In genomic region chr14:69443092-69443692, GRCm38 (mm10) we compare ENCODE assay signal across 14 mouse cellular contexts. TPM values are rescaled to one million over a fixed set of nuclear protein-coding genes. Genes with fewer than 3 reads are reported as not detected.
DNase-seq lines count a peak whose midpoint lies in the region; ATAC-seq lines count a peak whose summit lies in the region.
"Not testable (repeated sequence)": the region's sequence is repeated elsewhere in the genome, so short reads cannot be mapped to it uniquely, and the experiment has no call there.
"Had no signal": no experiment of that assay in that cellular context is flagged by ENCODE, and none has a peak within 500 bp of the region (broad histone marks: within the 10 kb centered on the region; RNA-seq: fewer than 3 reads in every experiment).

No protein-coding gene starts in this region.

- H3K27ac ChIP-seq in embryonic facial prominence, embryonic 12.5 days; forebrain, embryonic 12.5 days; heart, embryonic 15.5 days; intestine, embryonic 14.5 days (ENCODE audit: low read depth); kidney, embryonic 15.5 days; limb, embryonic 13.5 days; lung, embryonic 16.5 days (ENCODE audit: low read length); stomach, embryonic 14.5 days (ENCODE audit: low read length): not testable (repeated sequence)

- no CpG with 5 or more reads among the region's 7 CpGs for WGBS in embryonic facial prominence, embryonic 12.5 days
- no CpG with 5 or more reads among the region's 7 CpGs for WGBS in forebrain, embryonic 12.5 days
- WGBS in heart, embryonic 15.5 days = no CpG with 5 or more reads among the region's 7 CpGs
- no CpG with 5 or more reads among the region's 7 CpGs for WGBS in intestine, embryonic 14.5 days
- no CpG with 5 or more reads among the region's 7 CpGs for WGBS in kidney, embryonic 15.5 days
- WGBS in limb, embryonic 13.5 days = no CpG with 5 or more reads among the region's 7 CpGs
- WGBS in lung, embryonic 16.5 days = no CpG with 5 or more reads among the region's 7 CpGs
- no CpG with 5 or more reads among the region's 7 CpGs for WGBS in stomach, embryonic 14.5 days

- not testable (repeated sequence) for H3K9me3 ChIP-seq in embryonic facial prominence, embryonic 12.5 days; forebrain, embryonic 12.5 days; heart, embryonic 15.5 days (replicated peaks); intestine, embryonic 14.5 days (ENCODE audit: control insufficient read depth, low read length); kidney, embryonic 15.5 days (replicated peaks); limb, embryonic 13.5 days; lung, embryonic 16.5 days (ENCODE audit: control insufficient read depth, low read length); stomach, embryonic 14.5 days (ENCODE audit: control insufficient read depth, low read depth, low read length)

- peak; percentile 97 for ATAC-seq in embryonic facial prominence, embryonic 12.5 days (ENCODE audit: insufficient number of reproducible peaks, insufficient read depth, low FRiP score, low TSS enrichment)
- 0 out of 2 replicates have a peak, but pooled peaks have one; percentile 63 for ATAC-seq in forebrain, embryonic 12.5 days (ENCODE audit: low FRiP score)
- peak; percentile 74; the same call in 1 of the 2 replicates for ATAC-seq in heart, embryonic 15.5 days (replicated peaks; ENCODE audit: insufficient number of reproducible peaks, insufficient read depth, low FRiP score, low read depth)
- peak; percentile 95 for ATAC-seq in intestine, embryonic 14.5 days (replicated peaks; ENCODE audit: low FRiP score, low TSS enrichment, low read depth)
- peak; percentile 95 for ATAC-seq in kidney, embryonic 15.5 days (replicated peaks; ENCODE audit: low FRiP score)
- peak; percentile 96 for ATAC-seq in limb, embryonic 13.5 days (ENCODE audit: low FRiP score, low read depth)
- peak; percentile 94 for ATAC-seq in lung, embryonic 16.5 days (ENCODE audit: low read depth)
- ATAC-seq in stomach, embryonic 14.5 days (ENCODE audit: insufficient number of reproducible peaks, insufficient read depth, low FRiP score, low read depth) = peak; percentile 96

- H3K4me3 ChIP-seq in embryonic facial prominence, embryonic 12.5 days; forebrain, embryonic 12.5 days (replicated peaks); heart, embryonic 15.5 days; intestine, embryonic 14.5 days (ENCODE audit: low read depth, low read length); kidney, embryonic 15.5 days (replicated peaks); limb, embryonic 13.5 days; lung, embryonic 16.5 days (ENCODE audit: low read length); stomach, embryonic 14.5 days (ENCODE audit: low read depth, low read length): not testable (repeated sequence)

- DNase-seq in intestine, embryonic 14.5 days (ENCODE audit: low spot score) = not testable (repeated sequence)

- not testable (repeated sequence) for H3K36me3 ChIP-seq in embryonic facial prominence, embryonic 12.5 days; forebrain, embryonic 12.5 days (replicated peaks); heart, embryonic 15.5 days; intestine, embryonic 14.5 days (ENCODE audit: control insufficient read depth, insufficient read depth, low read length); kidney, embryonic 15.5 days; limb, embryonic 13.5 days; lung, embryonic 16.5 days (ENCODE audit: control insufficient read depth, insufficient read depth, low read length); stomach, embryonic 14.5 days (ENCODE audit: control insufficient read depth, insufficient read depth, low read length)

- not testable (repeated sequence) for H3K27me3 ChIP-seq in embryonic facial prominence, embryonic 12.5 days; forebrain, embryonic 12.5 days; heart, embryonic 15.5 days; intestine, embryonic 14.5 days (replicated peaks; ENCODE audit: control insufficient read depth, insufficient read depth, low read length); kidney, embryonic 15.5 days; limb, embryonic 13.5 days; lung, embryonic 16.5 days (ENCODE audit: control insufficient read depth, insufficient read depth, low read depth, low read length); stomach, embryonic 14.5 days (ENCODE audit: control insufficient read depth, insufficient read depth, low read length)

- not testable (repeated sequence) for H3K4me1 ChIP-seq in embryonic facial prominence, embryonic 12.5 days; forebrain, embryonic 12.5 days; heart, embryonic 15.5 days (replicated peaks); intestine, embryonic 14.5 days (replicated peaks; ENCODE audit: control insufficient read depth, insufficient read depth, low read length); kidney, embryonic 15.5 days; limb, embryonic 13.5 days; lung, embryonic 16.5 days (replicated peaks; ENCODE audit: control insufficient read depth, insufficient read depth, low read length); stomach, embryonic 14.5 days (ENCODE audit: control insufficient read depth, insufficient read depth, low read length)

- H3K4me2 ChIP-seq in embryonic facial prominence, embryonic 12.5 days (replicated peaks); forebrain, embryonic 12.5 days; heart, embryonic 15.5 days; intestine, embryonic 14.5 days (ENCODE audit: low read length); kidney, embryonic 15.5 days; limb, embryonic 13.5 days (replicated peaks); lung, embryonic 16.5 days (ENCODE audit: low read depth, low read length); stomach, embryonic 14.5 days (replicated peaks; ENCODE audit: low read depth, low read length): not testable (repeated sequence)

- H3K9ac ChIP-seq in embryonic facial prominence, embryonic 12.5 days; forebrain, embryonic 12.5 days; heart, embryonic 15.5 days; intestine, embryonic 14.5 days (ENCODE audit: low read length); kidney, embryonic 15.5 days; limb, embryonic 13.5 days; lung, embryonic 16.5 days (ENCODE audit: low read length); stomach, embryonic 14.5 days (replicated peaks; ENCODE audit: low read depth, low read length): not testable (repeated sequence)

RNA-seq across cellular contexts. Expression of gene Gm16867, which starts 60.0 kb away (rescaled TPM):
- polyA plus RNA-seq in embryonic facial prominence, embryonic 12.5 days (2016; fragmentation: Nextera tagmentation; extraction: Ambion mirVana) = not detected in 2 replicates
- not detected in 2 replicates for polyA plus RNA-seq in forebrain, embryonic 12.5 days (2016; fragmentation: Nextera tagmentation; extraction: Ambion mirVana)
- polyA plus RNA-seq in heart, embryonic 15.5 days (2015; fragmentation: Nextera tagmentation; extraction: Ambion mirVana) = not detected in 2 replicates
- 0.34 TPM in 1 of 2 replicates, not detected in the other for polyA plus RNA-seq in intestine, embryonic 14.5 days (2014; fragmentation: Nextera tagmentation; extraction: Ambion mirVana)
- polyA plus RNA-seq in kidney, embryonic 15.5 days (2015; fragmentation: Nextera tagmentation; extraction: Ambion mirVana) = not detected in 2 replicates
- polyA plus RNA-seq in limb, embryonic 13.5 days (2015; fragmentation: Nextera tagmentation; extraction: Ambion mirVana) = 0.18 TPM in 1 of 2 replicates, not detected in the other
- polyA plus RNA-seq in lung, embryonic 16.5 days (2015; fragmentation: Nextera tagmentation; extraction: Ambion mirVana) = not detected in 2 replicates
- polyA plus RNA-seq in stomach, embryonic 14.5 days (2014; fragmentation: Nextera tagmentation; extraction: Ambion mirVana) = not detected in 2 replicates
- polyA plus RNA-seq: cerebellum, adult 2 months; cortical plate, adult 2 months; forebrain, embryonic 13.5 days; hindbrain, embryonic 11.5 days; midbrain, embryonic 15.5 days; neural tube, embryonic 15.5 days had no signal
